Mouse (Mus musculus) activated CD4-positive, CD25-positive, alpha-beta regulatory T cell, adult 9 weeks (primary cell): ENCODE measurements around the gene Reg3b. TPM values are rescaled to one million over a fixed set of nuclear protein-coding genes. Genes with fewer than 3 reads are reported as not detected.

ENCODE experiments used
- polyA plus RNA-seq: library from polyadenylated mRNA; unstranded; fragments of 100-300 nt; shearing (Covaris generic); gene quantifications from one replicate; pipeline ENCODE4 v1.2.1, GENCODE M21; 2017

The Reg3b gene
- polyA plus RNA-seq: not detected

GRCm38 (mm10) chr6:78370357-78370756 is at the start of gene Reg3b:
Gene Reg3b (plus strand): TSS chr6:78370657.

DNA sequence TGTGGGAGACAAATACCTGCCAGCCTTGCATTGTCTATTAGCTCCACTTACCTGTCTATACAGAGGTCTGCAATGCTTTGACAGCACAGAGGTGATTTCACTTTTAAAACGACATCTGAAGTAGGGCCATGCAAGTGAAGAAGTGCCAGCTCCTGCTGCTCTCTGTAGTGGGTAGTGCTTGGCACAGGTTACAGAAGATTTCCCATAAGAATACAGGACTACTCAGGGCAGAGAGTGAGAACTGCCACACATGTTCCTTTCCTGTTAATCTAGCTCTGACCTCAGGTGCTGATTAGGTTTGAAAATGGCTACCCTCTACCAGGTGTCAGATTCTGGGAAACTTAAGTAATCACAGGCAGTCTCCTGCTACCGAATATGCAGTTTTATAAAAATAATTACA is 8.3 kb downstream of the Reg3b start, which contains the start of gene Reg3d:
Reg3d (minus strand) TSS at position 101 of the 400 bp plus-strand sequence.

GRCm38 (mm10) chr6:78380409-78380808 is 10.0 kb downstream of the Reg3b start, which contains the start of gene Reg3a:
Gene Reg3a (plus strand): TSS chr6:78380709.

DNA sequence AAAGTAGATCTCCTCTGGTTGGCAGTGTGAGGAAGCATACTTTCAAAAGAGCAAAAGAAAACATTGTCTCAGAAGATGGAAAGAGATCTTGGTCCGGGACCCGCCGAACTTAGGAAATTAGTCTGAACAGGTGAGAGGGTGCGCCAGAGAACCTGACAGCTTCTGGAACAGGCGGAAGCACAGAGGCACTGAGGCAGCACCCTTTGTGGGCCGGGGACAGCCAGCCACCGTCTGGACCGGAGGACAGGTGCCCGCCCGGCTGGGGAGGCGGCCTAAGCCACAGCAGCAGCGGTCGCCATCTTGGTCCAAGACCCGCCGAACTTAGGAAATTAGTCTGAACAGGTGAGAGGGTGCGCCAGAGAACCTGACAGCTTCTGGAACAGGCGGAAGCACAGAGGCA is 24.9 kb downstream of the Reg3b start, which contains the start of gene Reg2:
Reg2 (plus strand) TSS at position 301 of the 400 bp plus-strand sequence.

GRCm38 (mm10) chr6:78422411-78422810 is 52.0 kb downstream of the Reg3b start, which contains the start of gene Reg1:
Gene Reg1 (plus strand): TSS chr6:78422711.

Other genes starting within 250 kb of the Reg3b start
- gene Reg3d, start 8.2 kb downstream of the Reg3b start, polyA plus RNA-seq: not detected
- gene Reg3a, start 10.1 kb downstream of the Reg3b start, polyA plus RNA-seq: not detected
- not detected for gene Reg2, start 25.0 kb downstream of the Reg3b start, polyA plus RNA-seq
- not detected for gene Reg1, start 52.1 kb downstream of the Reg3b start, polyA plus RNA-seq
- gene Reg3g, start 98.2 kb downstream of the Reg3b start, polyA plus RNA-seq: not detected